Mouse (Mus musculus): Measurements from ENCODE around the gene Nthl1.
A peak's percentile ranks its signal among the peaks of the same experiment; 100 is the strongest.
"Not testable (repeated sequence)": the region's sequence is repeated elsewhere in the genome, so short reads cannot be mapped to it uniquely, and the experiment has no call there.

The Nthl1 gene

DNA sequence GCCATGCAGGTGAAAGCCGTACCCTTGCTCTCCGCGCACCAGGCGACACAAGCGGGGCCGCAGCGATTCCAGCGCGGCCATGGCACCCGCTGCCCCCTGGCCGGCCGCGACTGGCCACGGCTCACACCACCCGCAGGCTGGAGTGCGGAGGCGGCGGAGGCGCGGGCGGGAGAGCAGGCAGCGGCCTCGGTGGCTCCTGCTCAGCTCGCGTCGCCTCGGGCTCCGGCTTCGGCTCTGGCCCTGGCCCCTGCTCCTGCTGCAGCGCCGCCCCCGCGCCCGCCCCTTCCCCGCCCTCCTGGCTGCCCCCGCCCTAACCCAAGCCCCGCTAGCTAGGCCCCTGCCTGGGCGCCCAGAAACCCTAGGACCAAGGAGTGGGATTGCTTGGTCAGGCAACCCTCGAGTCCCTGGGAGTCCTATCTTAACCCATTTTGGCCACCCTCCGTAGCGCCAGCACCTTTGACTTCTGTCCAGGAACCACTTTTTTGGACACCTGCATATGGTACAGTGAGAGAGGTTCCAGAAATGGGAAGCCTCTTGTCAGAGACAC is 17.7 kb downstream of the Nthl1 start, which contains the start of gene Slc9a3r2:
Gene Slc9a3r2, minus strand, starts transcription at position 258 of the 547 bp plus-strand sequence.
- no peak for DNase-seq (ENCODE audit: low spot score in 2 of 2)

DNA sequence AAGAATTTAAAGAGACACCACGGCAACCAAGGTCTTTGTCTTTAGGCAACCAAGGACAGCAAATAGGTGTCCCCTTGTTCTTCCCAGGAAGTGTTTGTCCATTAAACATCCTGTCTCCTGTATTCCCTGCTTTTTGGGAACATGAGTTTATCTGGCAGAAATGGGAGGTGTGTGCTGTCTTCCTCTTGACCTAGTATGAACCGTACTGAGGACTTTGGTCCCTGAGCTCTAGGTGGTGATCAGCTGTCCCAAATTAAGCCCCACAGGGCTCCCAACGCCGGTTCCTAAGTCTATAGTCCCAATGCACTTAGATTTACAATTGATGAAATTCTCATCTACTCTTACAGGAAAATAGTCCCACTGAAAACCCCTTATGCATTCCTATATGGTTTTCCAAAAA is 18.3 kb downstream of the Nthl1 start:
- no peak for DNase-seq (ENCODE audit: low spot score in 2 of 2)

DNA sequence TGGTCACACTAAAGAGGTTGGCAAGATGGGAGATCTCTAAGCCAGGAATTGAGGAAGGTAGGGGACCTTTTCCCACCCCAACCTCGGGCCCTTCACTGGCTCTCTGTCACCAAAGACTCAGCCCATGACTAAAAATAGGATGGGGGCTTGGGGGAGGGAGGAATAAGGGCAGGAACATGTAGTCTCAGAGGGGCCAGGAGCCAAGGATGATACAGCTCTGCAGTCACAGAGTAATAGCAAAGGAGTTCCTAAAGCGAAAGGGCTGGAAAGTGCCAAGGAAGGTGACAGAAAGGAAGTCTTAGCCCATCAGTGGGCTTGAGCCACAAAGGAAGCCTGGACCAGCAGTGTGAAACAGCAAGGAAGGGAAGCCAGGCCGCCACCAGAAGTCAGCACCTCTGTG is 19.4 kb downstream of the Nthl1 start:
- no peak for DNase-seq (ENCODE audit: low spot score in 2 of 2)

DNA sequence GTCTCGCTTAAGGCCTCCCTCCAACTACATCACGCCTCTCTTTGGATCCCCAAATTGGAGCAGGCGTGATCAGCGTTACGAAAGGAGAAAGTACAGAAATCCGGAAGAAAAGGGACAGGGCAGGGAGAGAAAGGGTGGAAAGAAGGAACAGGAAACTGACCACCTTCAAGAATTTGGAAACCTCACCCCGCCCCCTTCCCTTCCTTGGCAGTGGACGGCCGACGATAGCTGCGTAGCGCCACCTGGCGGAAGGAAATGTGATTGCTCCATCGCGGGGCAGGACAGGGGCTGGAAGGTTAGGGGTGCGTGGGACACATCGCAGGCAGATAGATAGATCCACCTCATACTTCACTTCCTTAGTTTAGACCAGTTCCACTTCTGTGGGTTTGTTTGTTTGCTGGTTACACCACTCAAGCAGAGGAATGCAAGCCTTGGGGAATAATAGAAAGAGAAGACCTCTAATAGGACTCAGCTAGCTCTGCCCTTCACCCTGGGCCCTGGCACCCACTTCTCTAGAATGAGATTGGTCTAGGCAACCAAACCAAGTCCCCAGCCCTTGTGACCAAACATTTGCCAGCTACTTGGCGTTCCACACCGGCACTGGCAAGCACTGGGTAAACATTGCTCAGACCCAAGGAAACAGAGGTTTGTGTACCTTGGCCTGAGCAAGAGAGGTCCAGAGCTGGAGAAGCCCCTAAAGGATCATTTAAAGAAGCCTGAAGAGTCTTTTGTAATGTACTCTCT is 21.7 kb downstream of the Nthl1 start:
- DNase-seq (ENCODE audit: low spot score in 2 of 2) = peak in 1 of 2 experiments; percentile 56

DNA sequence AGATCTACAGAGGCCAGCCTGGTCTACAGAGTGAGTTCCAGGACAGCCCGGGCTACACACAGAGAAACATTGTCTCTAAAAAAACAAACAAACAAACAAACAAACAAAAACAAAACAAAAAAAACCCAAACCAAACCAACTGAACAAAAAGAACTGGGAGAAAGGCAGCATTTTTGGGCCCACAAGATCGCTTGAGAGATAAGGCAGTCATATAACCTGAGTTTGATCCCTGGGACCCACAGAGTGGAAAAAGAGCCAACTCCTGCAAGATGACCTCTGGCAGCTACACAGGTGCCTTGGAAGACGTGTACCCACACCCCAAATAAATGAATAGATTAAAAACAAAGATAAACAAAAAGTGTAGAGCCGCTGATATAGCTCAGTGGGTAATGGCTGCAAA is 22.5 kb downstream of the Nthl1 start:
- no peak for DNase-seq (ENCODE audit: low spot score in 2 of 2)

DNA sequence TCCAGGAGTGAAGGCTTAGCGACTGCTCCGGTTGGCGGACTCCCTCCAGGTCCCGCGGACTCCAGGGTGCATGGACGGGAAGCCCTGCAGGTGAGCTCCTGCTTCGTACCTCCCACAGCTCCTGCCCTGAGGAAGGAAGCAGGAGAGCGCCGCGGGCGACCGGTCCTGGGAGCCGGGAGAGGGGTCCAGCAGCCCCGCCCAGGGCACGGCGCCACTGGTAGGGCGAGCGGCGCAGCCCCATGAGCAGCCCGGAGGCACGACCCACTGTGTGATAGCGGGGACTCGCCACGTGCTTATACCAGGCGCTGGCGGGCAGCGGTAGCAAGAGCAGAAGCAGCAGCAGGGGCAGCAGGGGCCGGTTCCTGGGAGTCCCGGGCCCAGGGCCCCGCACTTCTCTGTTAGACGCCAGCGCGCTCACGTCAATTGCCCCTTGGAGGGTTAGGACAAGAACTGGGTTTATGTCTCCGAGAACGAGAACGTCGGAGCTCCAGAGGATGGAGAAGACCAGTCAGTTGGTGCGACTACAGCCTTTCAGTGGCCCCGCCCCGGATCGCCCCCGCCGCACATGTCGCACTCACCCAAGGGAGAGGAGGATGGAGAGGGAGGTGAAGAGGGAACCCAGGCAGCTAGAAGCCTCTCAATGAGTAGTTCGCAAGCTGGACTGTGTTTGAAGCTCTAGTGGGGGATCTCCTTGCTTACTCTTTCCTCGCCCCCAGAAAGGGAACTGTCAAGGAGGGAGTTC is 25.7 kb downstream of the Nthl1 start, which contains the start of gene Npw:
Gene Npw, minus strand, starts transcription at position 441 of the 742 bp plus-strand sequence.
- DNase-seq (ENCODE audit: low spot score in 2 of 2) = no peak

DNA sequence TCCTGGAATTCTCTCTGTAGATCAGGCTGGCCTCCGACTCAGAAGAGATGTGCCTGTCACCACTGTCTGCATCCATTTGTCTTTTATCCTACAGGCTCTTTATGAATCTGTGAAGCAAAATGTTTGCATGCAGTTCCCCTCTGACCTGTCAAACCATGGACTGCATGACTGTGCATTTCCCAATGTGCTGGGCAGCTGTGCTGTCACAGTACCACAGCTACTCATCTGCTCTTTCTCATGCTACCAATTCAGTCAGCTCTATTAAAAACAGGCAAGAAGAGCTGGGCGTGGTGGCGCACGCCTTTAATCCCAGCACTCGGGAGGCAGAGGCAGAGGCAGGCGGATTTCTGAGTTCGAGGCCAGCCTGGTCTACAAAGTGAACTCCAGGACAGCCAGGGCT is 34.5 kb downstream of the Nthl1 start:
- DNase-seq (ENCODE audit: low spot score in 2 of 2) = not testable (repeated sequence)

DNA sequence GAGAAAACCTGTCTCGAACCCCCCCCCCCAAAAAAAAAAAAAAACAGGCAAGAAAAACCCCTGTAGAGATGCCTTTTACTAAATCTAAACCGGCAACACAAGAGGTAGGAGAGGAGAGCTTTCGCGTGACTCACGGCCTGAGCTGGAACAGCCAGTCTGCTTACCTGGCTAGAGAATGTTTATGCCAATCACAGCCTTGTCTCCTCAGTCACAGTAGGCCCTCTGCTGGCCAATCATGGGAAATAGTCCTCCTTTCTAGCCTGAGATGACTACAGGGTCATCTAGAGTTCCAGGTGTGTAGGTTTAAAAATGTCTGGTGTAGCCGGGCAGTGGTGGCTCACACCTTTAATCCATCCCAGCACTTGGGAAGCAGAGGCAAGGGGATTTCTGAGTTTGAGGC is 34.9 kb downstream of the Nthl1 start:
- no peak for DNase-seq (ENCODE audit: low spot score in 2 of 2)

DNA sequence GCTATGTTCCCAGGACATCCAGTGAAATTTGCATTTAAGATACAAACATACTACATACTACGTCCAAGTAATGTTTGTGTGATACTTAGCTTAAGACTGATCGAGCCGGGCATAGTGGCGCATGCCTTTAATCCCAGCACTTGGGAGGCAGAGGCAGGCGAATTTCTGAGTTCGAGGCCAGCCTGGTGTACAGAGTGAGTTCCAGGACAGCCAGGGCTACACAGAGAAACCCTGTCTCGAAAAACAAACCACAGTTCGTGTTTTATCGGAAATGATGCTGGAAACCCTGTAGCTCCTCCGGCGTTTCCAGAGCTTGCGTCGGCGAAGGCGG is 36.7 kb downstream of the Nthl1 start:
- DNase-seq (ENCODE audit: low spot score in 2 of 2) = not testable (repeated sequence)

DNA sequence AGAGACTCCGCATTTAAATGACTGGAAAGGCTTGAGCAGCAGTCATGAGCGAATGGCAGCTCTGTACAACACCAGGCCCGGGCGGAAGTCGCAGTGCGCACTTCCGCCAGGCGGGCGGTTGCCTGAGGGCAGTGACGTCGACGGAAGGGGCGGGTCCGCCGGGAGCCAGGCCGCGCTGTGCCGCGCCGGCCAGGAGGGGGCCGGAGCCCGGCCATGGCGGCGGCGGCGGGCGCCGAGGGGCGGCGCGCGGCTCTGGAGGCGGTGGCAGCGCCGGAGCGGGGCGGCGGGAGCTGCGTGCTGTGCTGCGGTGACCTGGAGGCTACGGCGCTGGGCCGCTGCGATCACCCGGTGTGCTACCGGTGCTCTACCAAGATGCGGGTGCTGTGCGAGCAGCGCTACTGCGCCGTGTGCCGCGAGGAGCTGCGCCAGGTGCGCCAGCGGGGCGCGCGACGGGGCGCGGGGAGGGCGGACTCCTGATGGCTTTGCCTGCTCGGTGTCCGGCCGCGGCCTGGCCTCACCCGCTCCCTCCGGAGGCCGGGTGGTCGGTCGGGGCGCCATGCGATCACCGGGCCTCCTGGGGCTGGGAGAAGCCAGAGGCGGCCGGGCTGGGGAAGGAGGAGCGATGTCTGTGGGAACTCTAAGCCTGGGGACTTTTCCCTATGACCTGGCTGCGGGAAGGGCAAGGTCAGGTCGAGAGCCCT is 37.2 kb downstream of the Nthl1 start, which contains the start of gene Zfp598:
Gene Zfp598, plus strand, starts transcription at position 143 of the 701 bp plus-strand sequence.
- peak; percentile 88 to 94 for DNase-seq (ENCODE audit: low spot score in 2 of 2)

DNA sequence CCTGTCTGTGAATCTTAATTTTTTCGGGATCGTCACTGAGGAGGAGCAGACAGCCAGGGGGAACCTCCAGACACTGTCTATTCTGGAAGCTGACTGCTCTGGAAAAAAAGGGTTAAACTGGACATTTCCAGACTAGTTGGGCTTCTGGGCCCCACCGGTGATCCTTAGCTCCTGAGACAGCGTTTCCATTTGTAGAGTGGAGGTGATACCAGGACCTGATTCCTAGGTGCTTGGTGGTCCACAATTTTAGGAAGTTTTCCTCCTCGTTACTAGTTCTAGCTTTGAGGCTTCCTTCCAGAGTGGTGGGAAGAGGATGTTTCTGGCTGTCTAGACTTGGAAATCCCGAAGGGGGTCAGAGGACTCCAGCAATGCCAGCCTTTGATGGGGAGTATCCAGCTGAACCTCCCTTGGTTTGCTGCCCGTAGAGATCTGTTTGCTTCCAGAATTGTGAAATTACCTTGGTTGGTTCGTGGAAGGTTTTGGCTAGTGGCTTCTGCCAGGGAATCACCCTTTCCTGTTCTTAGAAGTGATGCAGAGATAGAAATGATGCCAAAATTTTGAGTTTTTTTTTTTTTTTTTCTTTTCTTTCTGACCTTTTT is 37.9 kb downstream of the Nthl1 start:
- DNase-seq (ENCODE audit: low spot score in 2 of 2) = no peak

DNA sequence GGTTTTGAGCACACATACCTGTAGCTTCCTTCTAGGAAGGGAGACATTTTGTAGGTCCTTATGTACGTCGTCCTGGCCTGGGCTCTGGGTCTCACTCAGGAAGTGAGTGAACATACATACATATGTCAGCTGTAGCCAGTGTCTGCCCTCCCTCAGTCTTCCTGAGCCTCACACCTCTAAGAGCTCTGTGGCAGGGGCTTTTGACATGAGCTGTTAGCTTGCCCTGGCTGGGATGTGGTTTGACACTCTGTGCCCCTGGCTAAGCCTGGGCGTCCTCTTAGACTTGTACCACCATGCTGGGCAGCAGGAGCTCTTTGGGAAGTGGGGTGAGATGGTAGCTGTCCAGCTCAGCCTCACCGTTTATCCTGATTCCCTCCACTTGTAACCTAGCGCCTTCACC is 38.9 kb downstream of the Nthl1 start:
- DNase-seq (ENCODE audit: low spot score in 2 of 2) = no peak

DNA sequence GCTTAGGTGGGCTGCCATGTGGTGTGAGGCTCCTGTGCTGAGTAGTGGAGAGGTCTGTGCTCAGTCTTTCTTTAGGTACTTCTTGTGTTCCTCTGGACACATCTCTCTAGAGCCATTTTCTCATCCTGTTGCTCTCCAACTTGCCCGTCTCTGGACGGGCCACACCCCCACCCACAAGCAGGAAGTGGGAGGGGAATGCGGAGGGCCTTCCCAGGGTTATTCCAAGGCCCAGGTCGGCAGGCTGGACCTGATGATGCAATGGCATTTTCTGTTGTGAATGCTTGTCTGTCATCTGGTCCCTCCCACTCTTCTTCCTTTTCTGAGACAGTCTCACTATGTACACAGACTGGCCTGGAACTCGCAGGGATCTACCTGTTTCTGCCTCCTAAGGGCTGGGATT is 39.7 kb downstream of the Nthl1 start:
- no peak for DNase-seq (ENCODE audit: low spot score in 2 of 2)

DNA sequence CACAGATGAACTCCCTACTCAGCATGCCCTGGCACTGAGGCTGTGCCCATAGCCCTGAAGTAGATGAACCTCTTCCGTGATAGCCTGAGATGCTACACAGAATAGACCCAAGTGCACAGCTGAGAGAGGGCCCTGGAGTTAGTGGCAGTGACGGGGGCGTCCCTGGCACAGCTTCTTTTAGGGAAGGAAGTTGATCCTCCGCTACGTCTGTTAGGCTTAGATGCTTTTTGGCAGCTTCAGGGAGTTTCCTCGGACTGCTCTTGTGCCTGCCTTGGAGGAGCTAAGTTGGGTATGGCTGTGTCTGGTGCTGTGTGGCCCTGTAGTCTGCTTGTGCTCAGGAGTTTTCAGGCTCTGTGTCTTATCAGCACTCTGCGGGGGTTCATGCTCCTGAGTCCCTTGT is 41.8 kb downstream of the Nthl1 start:
- no peak for DNase-seq (ENCODE audit: low spot score in 2 of 2)

DNA sequence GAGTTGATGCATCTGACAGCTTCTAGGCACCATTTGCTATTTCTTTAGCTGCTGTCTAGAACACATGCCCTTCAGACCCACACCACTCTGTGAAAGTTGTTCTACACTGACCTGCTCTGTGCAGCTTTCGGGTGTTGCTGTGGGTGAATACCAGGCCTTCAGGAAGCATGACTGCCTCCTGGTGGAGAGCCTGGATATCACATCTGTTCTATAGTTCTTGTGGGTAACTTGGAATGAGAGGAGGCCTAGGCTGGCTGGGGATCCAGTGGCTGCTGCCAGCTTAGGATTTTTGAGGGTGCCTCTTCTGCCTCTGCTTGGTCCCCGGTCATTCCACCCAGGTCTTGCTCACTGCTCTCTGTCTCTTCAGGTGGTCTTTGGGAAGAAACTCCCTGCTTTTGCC is 43.7 kb downstream of the Nthl1 start:
- peak in 1 of 2 experiments; percentile 61 for DNase-seq (ENCODE audit: low spot score in 2 of 2)

DNA sequence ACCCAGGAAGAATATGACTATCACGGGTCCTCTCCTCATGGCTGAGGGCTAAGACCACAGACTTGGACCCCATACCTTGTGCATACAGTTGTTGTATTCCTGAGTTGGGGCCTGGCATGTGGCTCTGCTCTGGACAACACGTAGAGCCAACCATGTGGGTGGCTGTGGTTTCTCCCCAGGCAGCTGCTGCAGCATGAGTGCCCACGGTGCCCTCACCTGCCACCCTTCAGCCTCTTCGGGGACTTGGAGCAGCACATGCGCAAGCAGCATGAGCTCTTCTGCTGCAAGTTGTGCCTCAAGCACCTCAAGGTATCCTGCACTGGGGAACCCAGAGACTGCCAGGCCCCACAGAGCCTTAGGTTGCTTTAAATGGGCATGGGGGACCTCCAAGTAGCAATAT is 44.4 kb downstream of the Nthl1 start:
- DNase-seq (ENCODE audit: low spot score in 2 of 2) = no peak

DNA sequence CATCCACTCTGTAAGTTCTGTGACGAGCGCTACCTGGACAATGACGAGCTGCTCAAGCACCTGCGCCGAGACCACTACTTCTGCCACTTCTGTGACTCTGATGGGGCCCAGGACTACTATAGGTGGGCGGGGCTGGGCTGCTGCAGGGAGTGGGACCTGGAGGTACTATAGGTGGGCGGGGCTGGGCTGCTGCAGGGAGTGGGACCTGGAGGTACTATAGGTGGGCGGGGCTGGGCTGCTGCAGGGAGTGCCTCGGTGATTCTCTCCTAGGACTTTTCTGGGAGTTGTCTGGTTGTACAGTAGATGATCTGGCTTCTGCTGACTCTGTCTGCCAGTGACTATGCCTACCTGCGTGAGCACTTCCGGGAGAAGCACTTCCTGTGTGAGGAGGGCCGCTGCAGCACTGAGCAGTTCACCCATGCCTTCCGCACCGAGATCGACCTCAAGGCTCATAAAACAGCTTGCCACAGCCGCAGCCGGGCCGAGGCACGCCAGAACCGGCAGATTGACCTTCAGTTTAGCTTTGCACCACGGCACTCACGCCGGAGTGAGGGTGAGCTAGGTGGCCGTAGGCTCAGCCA is 45.1 kb downstream of the Nthl1 start:
- DNase-seq (ENCODE audit: low spot score in 2 of 2) = no peak

DNA sequence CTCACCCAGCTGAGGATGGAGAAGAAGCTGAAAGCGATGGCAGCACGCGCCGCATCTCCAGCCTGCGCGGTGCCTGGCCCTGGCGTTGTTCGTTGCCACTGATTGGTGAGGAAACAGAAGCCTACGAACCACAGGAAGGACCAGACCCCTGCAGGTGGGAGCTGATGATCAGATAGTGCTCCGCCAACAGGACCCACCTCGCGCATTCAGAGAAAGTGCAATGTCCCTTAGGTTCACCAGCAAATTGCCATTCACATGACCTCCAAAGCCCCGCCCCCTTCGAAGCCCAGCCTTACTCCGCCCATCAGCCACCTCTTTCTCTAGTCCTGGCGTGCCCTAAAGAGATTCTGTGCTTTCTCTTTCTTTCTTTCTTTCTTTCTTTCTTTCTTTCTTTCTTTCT is 54.0 kb downstream of the Nthl1 start:
- DNase-seq (ENCODE audit: low spot score in 2 of 2) = no peak

DNA sequence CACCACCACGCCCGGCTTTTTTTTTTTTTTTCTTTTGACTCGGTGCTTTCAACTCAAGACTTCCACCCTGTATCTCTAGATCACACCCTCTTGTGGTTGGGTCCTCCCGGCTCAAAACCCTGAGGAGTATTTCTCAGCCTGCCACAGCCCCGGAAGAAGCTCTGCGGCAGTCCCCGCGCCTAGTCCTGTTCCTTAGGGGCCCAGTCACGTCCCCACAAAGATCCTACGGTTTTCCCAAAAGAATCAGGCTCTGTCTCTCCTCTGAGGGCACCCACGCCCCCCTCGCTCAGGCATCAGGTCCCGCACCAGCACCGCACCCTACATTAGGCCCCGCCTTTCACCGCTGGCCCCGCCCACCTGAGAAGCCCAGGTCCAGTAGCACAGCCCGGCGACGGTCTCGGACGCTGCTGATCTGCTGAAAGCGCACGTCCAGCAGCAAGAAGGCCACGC is 54.7 kb downstream of the Nthl1 start:
- DNase-seq (ENCODE audit: low spot score in 2 of 2) = no peak

DNA sequence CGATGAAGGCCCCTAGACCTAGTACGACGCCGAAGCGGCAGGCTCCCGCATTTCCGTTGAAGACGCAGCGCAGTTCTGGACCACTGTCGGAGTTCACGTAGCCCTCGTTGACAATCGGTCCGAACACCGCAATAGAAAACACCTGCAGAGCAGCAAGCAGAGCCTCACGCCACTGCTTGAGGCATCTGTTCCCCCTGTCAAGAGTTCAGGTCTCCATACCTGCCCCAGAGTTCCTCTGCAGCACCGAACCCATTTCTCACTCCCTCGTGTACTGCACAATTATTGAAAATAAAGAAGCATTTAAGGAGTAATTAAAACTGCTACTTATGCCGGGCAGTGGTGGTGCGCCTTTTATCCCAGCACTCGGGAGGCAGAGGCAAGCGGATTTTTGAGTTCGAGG is 55.1 kb downstream of the Nthl1 start:
- DNase-seq (ENCODE audit: low spot score in 2 of 2) = no peak
